Mouse (Mus musculus): ENCODE measurements around the gene Zmynd15.

DNA sequence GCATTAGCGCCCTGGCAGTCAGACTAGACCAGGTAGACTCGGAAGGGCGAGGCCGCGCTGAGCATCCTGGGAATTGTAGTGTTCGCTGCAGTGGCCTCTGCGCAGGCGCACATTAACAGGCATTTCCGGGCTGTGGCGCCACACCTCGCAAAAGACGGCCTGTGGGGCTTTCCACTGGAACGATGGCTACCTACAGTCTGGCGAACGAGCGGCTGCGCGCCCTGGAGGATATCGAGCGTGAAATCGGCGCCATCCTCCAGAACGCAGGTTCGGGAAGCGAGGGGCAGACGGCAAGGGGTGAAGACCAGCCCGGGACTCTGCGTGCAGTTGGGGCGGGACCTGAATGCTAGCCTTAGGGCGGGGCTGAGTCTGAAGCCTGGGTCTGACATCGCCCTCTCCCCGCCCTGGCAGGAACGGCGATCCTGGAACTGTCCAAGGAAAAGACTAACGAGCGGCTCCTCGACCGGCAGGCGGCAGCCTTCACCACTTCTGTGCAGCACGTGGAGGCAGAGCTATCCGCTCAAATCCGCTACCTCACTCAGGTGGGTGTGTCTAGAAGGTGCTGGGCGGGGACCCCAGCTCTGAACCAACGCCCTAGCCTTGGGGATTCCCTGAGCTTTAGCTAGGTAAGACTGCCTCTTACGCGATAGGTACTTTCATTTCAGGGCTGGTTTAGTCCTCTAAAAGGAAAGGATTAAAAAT, 7.3 kb upstream of the Zmynd15 start, which contains the start of gene Med11:
- 0 out of 2 replicates have a peak, but pooled peaks have one; percentile 39 for TF ChIP-seq EP300 (IDR thresholded peaks at IDR 0.05)
- peak; percentile 97 for TF ChIP-seq CTCF (IDR thresholded peaks at IDR 0.05)

All from lung, postnatal 0 days (tissue).